Comparison of ENCODE assay signal across 17 mouse cellular contexts in the genomic region with DNA sequence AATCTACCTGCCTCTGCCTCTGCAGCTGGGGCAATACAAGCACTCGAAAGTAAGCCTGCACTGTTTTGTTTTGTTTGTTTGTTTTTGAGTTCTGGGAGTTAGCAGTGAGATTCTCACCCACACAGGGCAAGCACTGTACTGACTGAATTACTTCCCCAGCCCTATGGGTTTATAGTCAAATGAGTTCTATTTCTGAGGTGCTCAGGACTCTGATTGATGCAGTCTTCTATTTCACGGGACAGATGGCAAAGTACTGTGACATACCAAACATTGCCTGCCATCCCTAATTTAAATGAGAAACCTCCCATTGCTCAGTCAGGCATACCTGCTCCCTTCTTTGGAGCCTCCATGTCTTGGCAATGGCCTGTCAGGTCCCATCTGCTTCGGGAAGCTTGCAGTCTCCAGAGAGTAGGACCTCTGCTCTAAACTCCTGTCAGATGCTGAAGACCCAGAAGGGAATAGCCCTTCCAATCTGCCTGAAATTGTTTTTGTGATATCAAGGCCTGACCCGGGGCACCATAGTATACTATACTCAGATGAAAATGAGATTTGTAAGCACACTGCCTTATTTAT.
DNase-seq lines count a peak whose midpoint lies in the region; ATAC-seq and TF ChIP-seq lines count a peak whose summit lies in the region.
"Had no signal": no experiment of that assay in that cellular context is flagged by ENCODE, and none has a peak within 500 bp of the region (broad histone marks: within the 10 kb centered on the region; RNA-seq: fewer than 3 reads in every experiment).

No protein-coding gene starts in this region.

- H3K4me1 ChIP-seq in forebrain, embryonic 11.5 days (replicated peaks; ENCODE audit: control insufficient read depth, insufficient read depth, low read length), result no peaks in the 10 kb centered on the region
- H3K4me1 ChIP-seq in forebrain, embryonic 10.5 days, result no peaks in the 10 kb centered on the region
- H3K4me1 ChIP-seq in forebrain, embryonic 12.5 days, result no peaks in the 10 kb centered on the region
- H3K4me1 ChIP-seq in hindbrain, embryonic 12.5 days, result no peaks in the 10 kb centered on the region
- no peaks in the 10 kb centered on the region for H3K4me1 ChIP-seq in midbrain, postnatal 0 days (ENCODE audit: insufficient read depth, low read length)
- H3K4me1 ChIP-seq: heart, embryonic 13.5 days; liver, embryonic 13.5 days; megakaryocyte, embryonic 14.5 days had no signal

- H3K9me3 ChIP-seq in forebrain, embryonic 11.5 days (ENCODE audit: control insufficient read depth, low read length), result no peaks in the 10 kb centered on the region
- H3K9me3 ChIP-seq in forebrain, embryonic 10.5 days, result no peaks in the 10 kb centered on the region
- H3K9me3 ChIP-seq in forebrain, embryonic 12.5 days, result no peaks in the 10 kb centered on the region
- no peaks in the 10 kb centered on the region for H3K9me3 ChIP-seq in hindbrain, embryonic 12.5 days (replicated peaks)
- H3K9me3 ChIP-seq in midbrain, postnatal 0 days (ENCODE audit: low read length), result no peaks in the 10 kb centered on the region
- H3K9me3 ChIP-seq: G1E; heart, embryonic 13.5 days; liver, embryonic 13.5 days; megakaryocyte, embryonic 14.5 days had no signal

- no peak for DNase-seq in forebrain, embryonic 11.5 days (ENCODE audit: low spot score)
- DNase-seq in forebrain, embryonic 10.5 days (ENCODE audit: extremely low spot score, low spot score), result no peak
- peak; percentile 78 for DNase-seq in midbrain, postnatal 0 days (ENCODE audit: low spot score)
- no peak for DNase-seq in thymus, postnatal 14 days
- no peak for DNase-seq in B cell, adult 2 months
- no peak for DNase-seq in frontal cortex, postnatal 10 days (ENCODE audit: low spot score in 2 of 2)
- DNase-seq: adrenal gland, postnatal 14 days; gastrocnemius, postnatal 36 days; liver, embryonic 13.5 days; right cerebral cortex, postnatal 14 days; thymus, adult 18-20 months had no signal

- no peak overlapping the region for H3K4me3 ChIP-seq in forebrain, embryonic 11.5 days (ENCODE audit: low read depth, low read length)
- H3K4me3 ChIP-seq in forebrain, embryonic 10.5 days, result no peak overlapping the region
- H3K4me3 ChIP-seq in forebrain, embryonic 12.5 days (replicated peaks), result no peak overlapping the region
- H3K4me3 ChIP-seq in hindbrain, embryonic 12.5 days, result no peak overlapping the region
- no peak overlapping the region for H3K4me3 ChIP-seq in midbrain, postnatal 0 days (ENCODE audit: low read depth, low read length)
- H3K4me3 ChIP-seq: heart, embryonic 13.5 days; liver, embryonic 13.5 days; megakaryocyte, embryonic 14.5 days had no signal

- no peak overlapping the region for H3K27ac ChIP-seq in forebrain, embryonic 11.5 days (ENCODE audit: low read depth, low read length)
- no peak overlapping the region for H3K27ac ChIP-seq in forebrain, embryonic 10.5 days
- H3K27ac ChIP-seq in forebrain, embryonic 12.5 days, result no peak overlapping the region
- no peak overlapping the region for H3K27ac ChIP-seq in hindbrain, embryonic 12.5 days
- no peak overlapping the region for H3K27ac ChIP-seq in midbrain, postnatal 0 days (ENCODE audit: low read depth, low read length)
- H3K27ac ChIP-seq: heart, embryonic 13.5 days; liver, embryonic 13.5 days had no signal

- 0 out of 2 replicates have a peak, but pooled peaks have one; percentile 21 for ATAC-seq in forebrain, embryonic 11.5 days (replicated peaks; ENCODE audit: low FRiP score)
- ATAC-seq in forebrain, embryonic 12.5 days (ENCODE audit: low FRiP score), result peak; percentile 46; the same call in 1 of the 2 replicates
- peak; percentile 93 for ATAC-seq in hindbrain, embryonic 12.5 days (ENCODE audit: low FRiP score)
- no peak; the same call in 1 of the 2 replicates for ATAC-seq in midbrain, postnatal 0 days (ENCODE audit: low FRiP score)
- ATAC-seq: lung, postnatal 0 days had no signal

- no peaks in the 10 kb centered on the region for H3K36me3 ChIP-seq in forebrain, embryonic 11.5 days (ENCODE audit: control insufficient read depth, insufficient read depth, low read length)
- no peaks in the 10 kb centered on the region for H3K36me3 ChIP-seq in forebrain, embryonic 10.5 days (replicated peaks)
- H3K36me3 ChIP-seq in forebrain, embryonic 12.5 days (replicated peaks), result no peaks in the 10 kb centered on the region
- no peaks in the 10 kb centered on the region for H3K36me3 ChIP-seq in hindbrain, embryonic 12.5 days
- H3K36me3 ChIP-seq in midbrain, postnatal 0 days (ENCODE audit: insufficient read depth, low read length), result no peaks in the 10 kb centered on the region
- H3K36me3 ChIP-seq: G1E; heart, embryonic 13.5 days; liver, embryonic 13.5 days had no signal

- 70% methylated on average over 4 of the region's 4 CpGs for WGBS in forebrain, embryonic 11.5 days
- WGBS in forebrain, embryonic 10.5 days, result 81% methylated on average over 4 of the region's 4 CpGs
- WGBS in forebrain, embryonic 12.5 days, result 65% methylated on average over 4 of the region's 4 CpGs
- WGBS in hindbrain, embryonic 12.5 days, result 55% methylated on average over 4 of the region's 4 CpGs
- 59% methylated on average over 4 of the region's 4 CpGs for WGBS in midbrain, postnatal 0 days

- no peak for TF ChIP-seq CTCF in midbrain, postnatal 0 days (IDR thresholded peaks at IDR 0.05)

- H3K27me3 ChIP-seq in forebrain, embryonic 11.5 days (ENCODE audit: control insufficient read depth, insufficient read depth, low read length), result no peaks in the 10 kb centered on the region
- H3K27me3 ChIP-seq in forebrain, embryonic 10.5 days (ENCODE audit: poor library complexity, severe bottlenecking), result no peaks in the 10 kb centered on the region
- no peaks in the 10 kb centered on the region for H3K27me3 ChIP-seq in forebrain, embryonic 12.5 days
- H3K27me3 ChIP-seq in hindbrain, embryonic 12.5 days, result no peaks in the 10 kb centered on the region
- no peaks in the 10 kb centered on the region for H3K27me3 ChIP-seq in midbrain, postnatal 0 days (ENCODE audit: insufficient read depth, low read length)
- H3K27me3 ChIP-seq: heart, embryonic 13.5 days; liver, embryonic 13.5 days; megakaryocyte, embryonic 14.5 days had no signal

- H3K4me2 ChIP-seq in forebrain, embryonic 11.5 days (ENCODE audit: low read depth, low read length, severe bottlenecking), result no peak overlapping the region
- no peak overlapping the region for H3K4me2 ChIP-seq in forebrain, embryonic 12.5 days
- no peak overlapping the region for H3K4me2 ChIP-seq in hindbrain, embryonic 12.5 days (replicated peaks)
- no peak overlapping the region for H3K4me2 ChIP-seq in midbrain, postnatal 0 days (ENCODE audit: low read depth, low read length, poor library complexity, severe bottlenecking)
- H3K4me2 ChIP-seq: heart, embryonic 13.5 days; liver, embryonic 13.5 days had no signal

- no peak overlapping the region for H3K9ac ChIP-seq in forebrain, embryonic 11.5 days (ENCODE audit: low read length)
- no peak overlapping the region for H3K9ac ChIP-seq in forebrain, embryonic 12.5 days
- no peak overlapping the region for H3K9ac ChIP-seq in hindbrain, embryonic 12.5 days
- no peak overlapping the region for H3K9ac ChIP-seq in midbrain, postnatal 0 days (replicated peaks; ENCODE audit: low read length, poor library complexity, severe bottlenecking)
- H3K9ac ChIP-seq: heart, embryonic 13.5 days; liver, embryonic 13.5 days had no signal
